ENCODE assay signal across 14 mouse cellular contexts in the genomic region with DNA sequence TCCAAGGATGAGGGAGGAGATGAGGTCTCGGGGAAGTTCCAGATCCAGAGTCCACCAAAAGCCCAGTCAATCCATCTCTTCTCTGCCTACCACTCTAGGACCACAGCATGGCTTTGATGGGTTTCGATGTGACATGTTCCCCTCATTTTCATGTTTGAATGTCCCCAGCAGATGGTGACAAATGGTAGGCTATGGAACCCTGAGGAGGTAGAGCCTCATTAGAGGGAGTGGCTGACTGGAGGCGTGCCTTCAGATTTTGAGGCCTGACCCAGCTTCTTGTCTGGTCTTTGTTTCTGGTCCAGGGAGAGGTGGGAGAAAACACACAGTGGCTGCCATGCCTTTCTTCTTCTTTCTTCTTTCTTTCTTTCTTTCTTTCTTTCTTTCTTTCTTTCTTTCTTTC. TPM values are rescaled to one million over a fixed set of nuclear protein-coding genes. Genes with fewer than 3 reads are reported as not detected.
DNase-seq lines count a peak whose midpoint lies in the region; ATAC-seq and TF ChIP-seq lines count a peak whose summit lies in the region.
"Had no signal": no experiment of that assay in that cellular context is flagged by ENCODE, and none has a peak within 500 bp of the region (broad histone marks: within the 10 kb centered on the region; RNA-seq: fewer than 3 reads in every experiment).

No protein-coding gene starts in this region.

- no peak overlapping the region for H3K9ac ChIP-seq in MEL (ENCODE audit: control insufficient read depth, low read depth, low read length, poor library complexity, severe bottlenecking)
- no peak overlapping the region for H3K9ac ChIP-seq in lung, embryonic 14.5 days
- no peak overlapping the region for H3K9ac ChIP-seq in forebrain, embryonic 13.5 days
- no peak overlapping the region for H3K9ac ChIP-seq in forebrain, embryonic 14.5 days (ENCODE audit: low read length)
- H3K9ac ChIP-seq: limb, embryonic 15.5 days had no signal

- H3K27me3 ChIP-seq in MEL (ENCODE audit: control insufficient read depth in 1 of 2, insufficient read depth in 2 of 2, low read length in 2 of 2), result no peaks in the 10 kb centered on the region; a peak in 2 of 4 replicates
- H3K27me3 ChIP-seq in lung, embryonic 14.5 days (ENCODE audit: insufficient read depth, low read length), result no peaks in the 10 kb centered on the region
- no peaks in the 10 kb centered on the region for H3K27me3 ChIP-seq in forebrain, embryonic 13.5 days
- no peaks in the 10 kb centered on the region for H3K27me3 ChIP-seq in forebrain, embryonic 14.5 days (replicated peaks; ENCODE audit: control insufficient read depth, insufficient read depth, low read length)
- H3K27me3 ChIP-seq: limb, embryonic 15.5 days had no signal

- peak; percentile 33 for TF ChIP-seq RAD21 in MEL (IDR thresholded peaks at IDR 0.05; ENCODE audit: low read depth, low read length)

- no peaks in the 10 kb centered on the region for H3K9me3 ChIP-seq in MEL (replicated peaks; ENCODE audit: insufficient read depth, low read length)
- no peaks in the 10 kb centered on the region for H3K9me3 ChIP-seq in lung, embryonic 14.5 days (ENCODE audit: low read depth, low read length)
- H3K9me3 ChIP-seq in forebrain, embryonic 13.5 days (replicated peaks), result no peaks in the 10 kb centered on the region
- no peaks in the 10 kb centered on the region for H3K9me3 ChIP-seq in forebrain, embryonic 14.5 days (replicated peaks; ENCODE audit: control insufficient read depth, low read length)
- H3K9me3 ChIP-seq: limb, embryonic 15.5 days had no signal

- 74% methylated on average over 3 of the region's 3 CpGs for WGBS in lung, embryonic 14.5 days
- WGBS in forebrain, embryonic 13.5 days, result 94% methylated on average over 3 of the region's 3 CpGs
- WGBS in forebrain, embryonic 14.5 days, result 76% methylated on average over 3 of the region's 3 CpGs

- no peak for TF ChIP-seq POLR2A in MEL (IDR thresholded peaks at IDR 0.05; ENCODE audit: control insufficient read depth in 1 of 2, insufficient read depth in 1 of 2, low read depth in 1 of 2, low read length in 2 of 2, poor library complexity in 1 of 2)
- TF ChIP-seq POLR2A in cortical plate, adult 2 months (IDR thresholded peaks at IDR 0.05; ENCODE audit: extremely low read depth, insufficient read depth, low read length), result no peak

- ATAC-seq in lung, embryonic 14.5 days (ENCODE audit: insufficient read depth), result no peak
- ATAC-seq in monocyte, adult 5-6 weeks (replicated peaks; ENCODE audit: insufficient number of reproducible peaks, low FRiP score, low TSS enrichment, poor library complexity, severe bottlenecking), result no peak
- no peak for ATAC-seq in forebrain, embryonic 13.5 days
- no peak for ATAC-seq in forebrain, embryonic 14.5 days
- ATAC-seq: activated CD4-positive, CD25-positive, alpha-beta regulatory T cell, adult 4 months had no signal

- no peak overlapping the region for H3K27ac ChIP-seq in MEL (ENCODE audit: control insufficient read depth, low read depth, low read length)
- H3K27ac ChIP-seq in cortical plate, adult 2 months (ENCODE audit: insufficient read depth, low read length), result no peak overlapping the region
- H3K27ac ChIP-seq in lung, embryonic 14.5 days (ENCODE audit: low read depth), result no peak overlapping the region
- H3K27ac ChIP-seq in forebrain, embryonic 13.5 days, result no peak overlapping the region
- no peak overlapping the region for H3K27ac ChIP-seq in forebrain, embryonic 14.5 days (ENCODE audit: low read depth, low read length)
- H3K27ac ChIP-seq: limb, embryonic 15.5 days had no signal

- no peaks in the 10 kb centered on the region for H3K36me3 ChIP-seq in MEL (ENCODE audit: control insufficient read depth in 1 of 2, insufficient read depth in 2 of 2, low read length in 2 of 2)
- no peaks in the 10 kb centered on the region for H3K36me3 ChIP-seq in lung, embryonic 14.5 days (ENCODE audit: insufficient read depth)
- H3K36me3 ChIP-seq in forebrain, embryonic 13.5 days (ENCODE audit: poor library complexity, severe bottlenecking), result no peaks in the 10 kb centered on the region
- no peaks in the 10 kb centered on the region for H3K36me3 ChIP-seq in forebrain, embryonic 14.5 days (ENCODE audit: control insufficient read depth, insufficient read depth, low read length)
- H3K36me3 ChIP-seq: limb, embryonic 15.5 days had no signal

- no peak overlapping the region for H3K4me2 ChIP-seq in lung, embryonic 14.5 days
- no peak overlapping the region for H3K4me2 ChIP-seq in forebrain, embryonic 13.5 days
- H3K4me2 ChIP-seq in forebrain, embryonic 14.5 days (ENCODE audit: low read length), result no peak overlapping the region
- H3K4me2 ChIP-seq: limb, embryonic 15.5 days had no signal

- H3K4me1 ChIP-seq in MEL (ENCODE audit: control insufficient read depth in 1 of 2, insufficient read depth in 2 of 2, low read length in 2 of 2), result no peaks in the 10 kb centered on the region
- H3K4me1 ChIP-seq in cortical plate, adult 2 months (ENCODE audit: control insufficient read depth, insufficient read depth, low read length), result no peaks in the 10 kb centered on the region
- H3K4me1 ChIP-seq in lung, embryonic 14.5 days (ENCODE audit: insufficient read depth), result no peaks in the 10 kb centered on the region
- no peaks in the 10 kb centered on the region for H3K4me1 ChIP-seq in forebrain, embryonic 13.5 days
- H3K4me1 ChIP-seq in forebrain, embryonic 14.5 days (ENCODE audit: control insufficient read depth, insufficient read depth, low read length), result no peaks in the 10 kb centered on the region
- H3K4me1 ChIP-seq: limb, embryonic 15.5 days had no signal

- peak in 1 of 3 experiments; percentile 32; a peak in 2 of 6 replicates for TF ChIP-seq CTCF in MEL (IDR thresholded peaks at IDR 0.05 in 2 of 3, conservative IDR thresholded peaks at IDR 0.05 in 1 of 3; ENCODE audit: control insufficient read depth in 1 of 3, insufficient read depth in 1 of 3, low read depth in 2 of 3, low read length in 3 of 3, poor library complexity in 1 of 3, severe bottlenecking in 1 of 3)
- TF ChIP-seq CTCF in cortical plate, adult 2 months (IDR thresholded peaks at IDR 0.05; ENCODE audit: extremely low read depth, insufficient read depth, low read length), result peak; percentile 30; the same call in 1 of the 2 replicates
- TF ChIP-seq CTCF in lung, embryonic 14.5 days (IDR thresholded peaks at IDR 0.05; ENCODE audit: low read depth), result peak; percentile 35

- H3K79me2 ChIP-seq in MEL (ENCODE audit: control insufficient read depth, insufficient read depth, low read length, poor library complexity), result no peaks in the 10 kb centered on the region

- TF ChIP-seq EP300 in MEL (IDR thresholded peaks at IDR 0.05; ENCODE audit: low read depth in 1 of 2, low read length in 2 of 2), result no peak

- no peak overlapping the region for H3K4me3 ChIP-seq in MEL (ENCODE audit: control insufficient read depth in 1 of 2, insufficient read depth in 1 of 2, low read depth in 2 of 2, low read length in 2 of 2)
- H3K4me3 ChIP-seq in cortical plate, adult 2 months (ENCODE audit: insufficient read depth, low read length), result no peak overlapping the region
- H3K4me3 ChIP-seq in lung, embryonic 14.5 days (ENCODE audit: low read depth, low read length), result no peak overlapping the region
- H3K4me3 ChIP-seq in forebrain, embryonic 13.5 days, result no peak overlapping the region
- H3K4me3 ChIP-seq in forebrain, embryonic 14.5 days (ENCODE audit: low read depth, low read length), result no peak overlapping the region
- H3K4me3 ChIP-seq: limb, embryonic 15.5 days had no signal

- DNase-seq in layer of hippocampus, adult 9-11 months, result peak; percentile 21
- DNase-seq in layer of hippocampus, postnatal 10 days (ENCODE audit: low spot score in 2 of 2), result no peak
- DNase-seq in MEL (ENCODE audit: low read depth, low spot score), result peak; percentile 5
- DNase-seq in lung, embryonic 14.5 days, result peak; percentile 44
- DNase-seq in forebrain, embryonic 14.5 days (ENCODE audit: low spot score), result no peak
- DNase-seq: cerebellum, adult 9-11 months had no signal

TF ChIP-seq in MEL, 35 proteins besides CTCF, POLR2A, EP300 and RAD21 (continues in another document):
- no peak for TF ChIP-seq GABPA (IDR thresholded peaks at IDR 0.05; ENCODE audit: low read depth, low read length)
- no peak for TF ChIP-seq TAL1 (IDR thresholded peaks at IDR 0.05; ENCODE audit: low read length)
- peak; percentile 18; the same call in 1 of the 2 replicates for TF ChIP-seq SMC3 (IDR thresholded peaks at IDR 0.05; ENCODE audit: low read depth, low read length)

RNA-seq across cellular contexts. Expression of a gene that starts 44.6 kb away (rescaled TPM):
- 1 to 10 TPM in 1 of 2 experiments, not detected in 1; 2.2 TPM for total RNA-seq in layer of hippocampus, postnatal 10 days (2021)
- 0.36 and 0.81 TPM in 2 replicates for total RNA-seq in MEL (2012; rRNA removed)
- polyA plus RNA-seq in MEL (2012; ENCODE audit: insufficient read depth in 1 of 2, insufficient read length in 2 of 2, low read depth in 1 of 2, low replicate concordance in 2 of 2, missing spikeins in 1 of 2), result 1 to 10 TPM in 1 of 2 experiments, not detected in 1; 3.4 TPM
- 0.10 and 0.13 TPM in 2 replicates for polyA plus RNA-seq in cortical plate, adult 2 months (2012; rRNA removed)
- polyA plus RNA-seq in lung, embryonic 14.5 days (2014; fragmentation: Nextera tagmentation; extraction: Ambion mirVana), result 0.20 and 0.32 TPM in 2 replicates
- 0.95 to 1.1 TPM (median 0.97 TPM) in 3 replicates for total RNA-seq in monocyte, adult 5-6 weeks (2017)
- 0.17 and 0.18 TPM in 2 replicates for polyA plus RNA-seq in forebrain, embryonic 13.5 days (2015; fragmentation: Nextera tagmentation; extraction: Ambion mirVana)
- 0.11 and 0.25 TPM in 2 replicates for polyA plus RNA-seq in forebrain, embryonic 14.5 days (2014; fragmentation: Nextera tagmentation; extraction: Ambion mirVana)
- polyA plus RNA-seq: small intestine, adult 2 months had no signal

RNA-seq across cellular contexts. Expression of a gene that starts 47.3 kb away (rescaled TPM):
- 10 to 100 TPM; 10.1 to 11.4 TPM for total RNA-seq in layer of hippocampus, postnatal 10 days (2021)
- total RNA-seq in MEL (2012; rRNA removed), result 0.03 and 0.08 TPM in 2 replicates
- under 1 TPM in 1 of 2 experiments, not detected in 1; 0.18 TPM for polyA plus RNA-seq in MEL (2012; ENCODE audit: insufficient read depth in 1 of 2, insufficient read length in 2 of 2, low read depth in 1 of 2, low replicate concordance in 2 of 2, missing spikeins in 1 of 2)
- 14.3 and 14.5 TPM in 2 replicates for polyA plus RNA-seq in cortical plate, adult 2 months (2012; rRNA removed)
- 79.0 and 82.5 TPM in 2 replicates for polyA plus RNA-seq in lung, embryonic 14.5 days (2014; fragmentation: Nextera tagmentation; extraction: Ambion mirVana)
- total RNA-seq in monocyte, adult 5-6 weeks (2017), result 0.10 to 0.78 TPM (median 0.32 TPM) in 3 replicates
- 2.9 and 3.0 TPM in 2 replicates for polyA plus RNA-seq in forebrain, embryonic 13.5 days (2015; fragmentation: Nextera tagmentation; extraction: Ambion mirVana)
- polyA plus RNA-seq in forebrain, embryonic 14.5 days (2014; fragmentation: Nextera tagmentation; extraction: Ambion mirVana), result 5.6 and 6.3 TPM in 2 replicates

RNA-seq across cellular contexts. Expression of a gene that starts 48.7 kb away (rescaled TPM):
- total RNA-seq in layer of hippocampus, postnatal 10 days (2021), result not detected
- total RNA-seq in MEL (2012; rRNA removed), result not detected in 2 replicates
- not detected for polyA plus RNA-seq in MEL (2012; ENCODE audit: insufficient read depth in 1 of 2, insufficient read length in 2 of 2, low read depth in 1 of 2, low replicate concordance in 2 of 2, missing spikeins in 1 of 2)
- polyA plus RNA-seq in cortical plate, adult 2 months (2012; rRNA removed), result not detected in 2 replicates
- not detected in 2 replicates for polyA plus RNA-seq in lung, embryonic 14.5 days (2014; fragmentation: Nextera tagmentation; extraction: Ambion mirVana)
- total RNA-seq in monocyte, adult 5-6 weeks (2017), result not detected in 3 replicates
- not detected in 2 replicates for polyA plus RNA-seq in forebrain, embryonic 13.5 days (2015; fragmentation: Nextera tagmentation; extraction: Ambion mirVana)
- polyA plus RNA-seq in forebrain, embryonic 14.5 days (2014; fragmentation: Nextera tagmentation; extraction: Ambion mirVana), result not detected in 2 replicates
- total RNA-seq: gastrocnemius, adult 8-10 months had no signal
- polyA plus RNA-seq: activated CD4-positive, CD25-positive, alpha-beta regulatory T cell, adult 4 months; intestine, embryonic 14.5 days; limb, embryonic 15.5 days; small intestine, adult 2 months had no signal

Comparison
In these comparisons a context has a peak if more than half of its experiments do, and no peak if none do; other contexts are left out.
1. DNase-seq: peak in layer of hippocampus, adult 9-11 months (single experiment), MEL (single experiment) and lung, embryonic 14.5 days (single experiment); none in layer of hippocampus, postnatal 10 days (0 of 2) and forebrain, embryonic 14.5 days (single experiment).